Mouse (Mus musculus): ENCODE measurements at regions not wholly inside any gene's neighbourhood (a gene's known extent, or its start where the extent isn't known, plus 50 kb on each side); places are given as distances from the start of the nearest gene placed in this dataset.

DNA sequence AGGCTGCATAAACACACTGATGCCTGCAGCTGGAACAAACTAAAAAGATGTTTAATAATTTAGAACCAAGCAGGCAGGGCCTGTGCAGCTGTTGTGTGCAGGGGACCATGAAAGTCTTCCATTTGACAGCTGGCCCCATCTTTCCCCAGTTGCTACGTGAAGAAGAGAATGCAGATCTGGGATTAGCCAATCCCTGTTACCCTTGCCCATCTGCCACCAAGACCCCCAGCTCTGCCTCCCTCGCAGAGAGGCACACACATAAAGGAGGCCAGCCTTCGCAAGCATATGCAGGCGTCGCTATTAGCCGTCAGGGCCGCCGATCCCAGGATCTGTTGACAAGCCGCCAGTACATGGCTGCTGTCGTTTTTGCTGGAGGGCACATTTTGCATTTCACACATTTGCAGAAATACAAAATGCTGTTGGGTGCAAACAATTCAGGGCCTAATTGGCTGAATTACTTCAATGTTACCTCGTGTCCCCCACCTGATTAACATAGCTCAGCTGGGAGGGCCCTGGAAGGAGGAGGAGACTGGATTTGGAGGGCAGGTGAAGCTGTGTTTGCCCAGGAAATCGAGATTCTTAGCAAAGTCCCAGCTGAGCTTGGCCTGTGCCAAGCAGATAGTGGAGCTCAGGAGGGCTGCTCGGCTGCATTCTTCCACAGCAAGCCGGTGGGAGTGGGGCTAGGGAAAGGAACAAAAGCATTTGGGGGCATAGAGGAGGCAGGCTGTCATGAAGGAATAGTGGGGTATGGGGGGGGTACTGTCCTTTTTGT is 367.6 kb upstream of the Mki67 start:
- DNase-seq (ENCODE audit: low read depth, low spot score), result no peak

DNA sequence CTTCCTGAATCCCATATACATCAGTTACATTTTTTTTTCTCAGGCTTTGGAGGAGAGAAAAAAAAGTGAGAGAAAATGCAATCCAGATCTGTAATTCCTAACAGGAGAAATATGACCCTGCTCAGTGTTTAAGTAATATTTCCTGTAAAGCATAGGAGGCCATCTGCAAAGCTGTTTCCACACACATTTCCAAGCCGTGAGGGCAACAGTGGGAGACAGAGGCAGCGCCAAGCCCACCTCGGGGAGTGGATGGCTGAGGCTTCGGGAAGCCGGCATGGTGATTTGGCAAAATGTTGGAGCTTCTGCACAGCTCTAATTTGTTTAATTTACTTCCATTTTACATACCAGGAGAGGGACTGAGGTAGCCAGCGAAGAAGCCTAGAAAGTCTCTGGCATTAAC is 372.6 kb upstream of the Mki67 start:
- no peak for DNase-seq (ENCODE audit: low read depth, low spot score)

DNA sequence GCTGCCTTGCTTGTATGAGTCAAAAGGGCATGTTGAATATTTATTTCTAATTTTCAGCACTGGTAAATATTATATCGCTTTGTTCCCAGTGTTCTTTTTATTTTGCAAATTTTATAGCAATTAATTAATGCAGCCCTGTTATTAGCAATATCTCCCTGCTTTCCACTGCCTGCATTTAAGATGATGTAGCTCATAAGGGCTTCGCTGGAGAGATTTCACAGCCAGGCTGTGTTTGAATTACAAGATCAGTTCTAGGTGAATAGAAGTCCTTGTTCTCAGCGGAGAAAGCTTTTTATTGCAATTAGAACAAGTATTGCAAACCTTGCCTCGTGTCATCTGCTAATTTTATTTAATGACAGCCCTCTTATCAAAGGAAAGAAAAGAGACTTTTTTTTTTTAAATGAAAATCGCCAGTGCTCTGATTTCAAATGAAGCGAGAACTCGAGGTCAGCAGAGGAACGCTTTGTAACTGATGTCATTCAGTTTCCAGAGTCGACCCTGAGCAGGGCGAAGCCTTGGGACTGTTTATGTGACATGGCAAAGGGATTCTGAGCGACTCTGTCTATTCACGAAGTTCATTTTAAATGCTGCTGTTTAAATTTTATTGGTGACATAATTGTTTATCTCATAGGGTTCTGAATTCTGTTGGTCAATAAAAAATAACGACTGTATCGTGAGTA is 378.7 kb upstream of the Mki67 start:
- no peak for DNase-seq (ENCODE audit: low read depth, low spot score)

DNA sequence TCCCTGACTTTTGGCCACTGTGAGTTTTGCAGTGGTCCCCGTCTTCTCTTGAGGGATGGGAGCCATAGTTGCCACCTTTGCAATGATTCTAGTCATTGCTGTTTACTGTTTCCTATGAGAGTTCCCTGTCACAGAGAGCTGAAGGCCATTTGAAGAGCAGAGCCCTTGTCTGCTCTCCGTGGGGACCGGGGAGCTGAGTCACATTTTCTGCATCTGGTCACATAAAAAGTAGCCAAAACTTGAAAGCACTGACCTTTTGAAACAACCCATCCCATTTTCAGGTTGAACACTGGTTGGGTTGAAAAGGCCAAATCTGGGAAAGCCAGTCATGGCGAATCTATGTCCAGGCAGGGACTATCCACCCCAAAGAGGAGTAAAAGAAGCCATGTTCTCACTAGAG is 387.9 kb upstream of the Mki67 start:
- DNase-seq (ENCODE audit: low read depth, low spot score), result no peak

DNA sequence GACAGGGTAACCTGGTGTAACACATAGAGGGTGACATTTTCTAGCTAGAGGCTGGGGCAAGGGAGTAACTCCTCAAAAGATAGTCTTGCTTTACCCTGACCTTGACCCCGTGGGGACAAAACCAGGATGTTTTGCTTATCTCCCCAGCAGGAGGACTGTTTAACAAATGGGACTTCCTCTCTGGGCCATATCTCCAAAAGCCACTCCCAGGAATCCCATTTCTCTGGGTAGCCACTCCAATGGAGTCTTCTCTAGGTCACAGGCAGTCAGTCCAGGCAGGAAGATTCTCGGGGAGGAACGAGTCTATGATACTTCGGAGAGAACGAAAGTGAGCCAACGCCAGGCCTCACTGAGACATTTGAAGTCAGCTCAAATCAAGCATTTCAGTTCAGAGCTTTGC is 396.0 kb upstream of the Mki67 start:
- DNase-seq (ENCODE audit: low read depth, low spot score), result peak; percentile 48

DNA sequence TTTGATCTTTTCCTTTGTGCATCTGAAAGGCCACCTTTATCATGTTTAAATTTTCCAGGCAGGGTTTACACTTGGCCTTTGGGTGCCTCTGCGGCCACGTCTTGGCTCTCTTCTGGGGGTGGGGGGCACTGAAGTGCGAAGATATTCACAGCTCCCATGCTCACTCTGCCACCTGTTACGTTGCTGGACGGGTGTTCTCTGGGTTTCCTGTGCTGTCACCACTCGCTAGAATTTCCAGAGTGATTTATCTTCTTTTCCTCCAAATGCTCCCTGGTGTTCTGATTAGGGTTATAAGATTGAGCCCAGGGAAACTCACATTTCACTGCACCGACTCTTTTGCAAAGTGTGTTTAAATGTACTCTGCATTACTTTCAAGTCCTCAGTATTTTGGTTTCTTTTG is 404.8 kb upstream of the Mki67 start:
- DNase-seq (ENCODE audit: low read depth, low spot score), result peak; percentile 7

DNA sequence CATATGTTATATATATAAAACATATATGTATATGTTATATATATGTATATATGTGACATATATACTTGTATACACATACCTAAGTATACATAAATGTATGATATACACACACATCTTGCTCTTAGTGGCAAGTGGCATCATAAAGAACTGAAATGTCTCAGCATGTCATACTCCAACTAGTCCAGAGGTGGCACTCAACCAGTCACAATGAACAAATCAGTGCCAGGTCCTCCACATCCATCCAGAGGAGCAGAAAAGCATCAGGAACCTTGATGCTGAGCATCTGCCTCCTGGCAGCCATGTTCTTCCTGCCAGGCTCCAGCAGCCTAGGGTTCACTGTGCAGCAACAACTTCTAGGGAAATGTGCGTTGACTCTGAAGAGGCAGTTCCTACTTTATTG is 405.2 kb upstream of the Mki67 start:
- peak; percentile 29 for DNase-seq (ENCODE audit: low read depth, low spot score)

DNA sequence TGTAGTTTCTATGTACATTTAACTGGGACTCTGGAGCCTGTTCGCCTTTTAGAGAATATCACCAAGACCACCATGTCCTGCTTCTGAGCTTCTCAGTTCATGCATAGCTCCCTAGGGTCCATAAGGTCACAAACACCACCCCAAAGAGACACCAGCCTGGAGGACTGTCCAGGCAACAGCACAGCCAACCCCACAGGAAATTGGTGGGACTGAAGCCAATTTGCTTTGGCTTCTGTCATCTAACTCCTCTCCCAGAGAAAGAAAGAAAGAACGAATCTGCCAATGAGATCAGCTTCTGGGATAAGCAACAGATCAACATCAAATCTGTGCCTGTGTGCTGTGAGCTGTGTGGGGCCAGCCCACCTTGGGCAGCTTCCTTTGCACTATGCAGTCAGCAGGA is 408.6 kb upstream of the Mki67 start:
- DNase-seq (ENCODE audit: low read depth, low spot score), result no peak

DNA sequence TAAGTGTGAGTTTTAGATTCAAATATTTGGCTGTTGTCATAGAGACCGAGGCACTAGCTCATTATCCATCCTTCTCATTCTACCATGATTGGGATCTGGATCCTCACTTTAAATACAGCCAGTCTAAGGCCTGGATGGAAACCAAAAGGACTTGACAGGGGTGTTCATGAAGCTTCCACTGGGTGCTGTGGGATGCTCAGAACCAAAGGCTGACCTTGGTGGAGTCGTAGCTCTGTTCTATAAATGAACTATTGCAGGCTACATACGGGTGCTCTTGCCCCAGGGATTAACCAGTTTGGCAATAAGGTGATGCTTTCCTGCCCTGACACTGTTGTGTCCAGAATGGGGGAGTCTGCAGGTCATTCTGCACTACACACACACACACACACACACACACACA is 410.2 kb upstream of the Mki67 start:
- DNase-seq (ENCODE audit: low read depth, low spot score), result no peak

DNA sequence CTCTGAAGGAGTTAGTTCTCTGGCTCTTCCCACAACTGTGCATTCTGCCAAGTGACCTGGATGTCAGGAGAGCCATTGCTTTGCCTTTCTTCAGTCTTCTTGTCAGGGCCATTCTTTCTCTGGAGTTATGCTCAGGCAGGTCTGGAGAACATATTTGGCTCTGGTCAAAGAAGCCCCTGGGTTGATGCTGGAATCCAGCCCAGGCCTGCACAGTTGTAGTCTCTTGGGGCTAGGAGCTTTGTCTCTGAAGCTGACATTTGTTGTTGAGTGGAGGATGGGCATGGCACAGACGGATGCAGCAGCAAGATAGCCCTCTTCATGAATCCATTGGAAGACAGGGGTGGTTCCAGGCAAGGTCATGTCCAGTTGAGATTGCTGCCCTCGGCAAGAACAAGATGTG is 411.4 kb upstream of the Mki67 start:
- no peak for DNase-seq (ENCODE audit: low read depth, low spot score)

DNA sequence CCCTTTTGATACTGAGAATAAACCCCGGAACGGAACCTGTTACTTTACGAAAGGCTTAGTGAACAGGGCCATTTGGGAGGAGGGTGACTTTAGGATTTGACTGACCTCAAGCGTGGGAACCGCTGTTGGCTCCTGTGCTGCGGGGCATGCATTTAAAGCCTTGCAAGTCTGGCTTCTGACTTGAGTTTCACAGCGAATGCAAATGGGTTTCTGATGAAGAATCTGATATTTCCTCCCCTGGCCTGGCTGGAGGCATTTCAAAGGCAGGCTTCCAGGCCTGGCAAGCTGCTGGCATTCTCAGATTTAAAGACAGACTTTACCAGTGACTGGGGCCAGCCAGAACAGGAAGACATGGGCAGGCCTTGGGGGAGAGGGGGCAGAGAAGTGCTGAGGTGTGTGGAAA is 413.6 kb upstream of the Mki67 start:
- DNase-seq (ENCODE audit: low read depth, low spot score), result no peak

DNA sequence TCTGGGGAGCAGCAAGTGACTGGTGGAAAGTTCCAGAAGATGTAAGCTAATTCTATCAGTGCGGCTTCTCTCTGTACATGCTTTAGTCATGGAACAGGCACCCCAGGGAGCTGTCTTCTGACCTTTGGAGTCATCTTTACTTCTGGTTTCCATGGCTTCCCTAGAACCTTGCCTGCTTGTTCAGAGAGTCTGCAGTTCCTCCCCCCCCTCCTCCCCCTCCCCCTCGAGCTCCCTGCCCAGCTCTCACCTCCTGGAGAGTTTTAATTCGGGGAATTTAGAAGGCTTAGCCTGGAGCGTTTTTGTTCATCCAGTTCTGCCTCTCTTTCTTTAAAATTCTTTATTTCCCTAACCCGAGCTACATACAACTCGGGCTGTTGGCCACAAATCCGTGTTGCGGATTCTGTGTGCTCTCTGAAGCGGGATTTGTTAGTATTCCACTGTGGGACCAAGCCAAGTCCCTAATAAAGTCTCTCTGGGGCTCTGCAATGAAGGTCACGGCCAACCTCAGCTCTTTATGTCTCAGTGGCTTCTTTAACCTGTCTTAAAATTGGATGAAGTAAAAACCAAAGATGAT is 414.6 kb upstream of the Mki67 start:
- DNase-seq (ENCODE audit: low read depth, low spot score), result peak; percentile 13

DNA sequence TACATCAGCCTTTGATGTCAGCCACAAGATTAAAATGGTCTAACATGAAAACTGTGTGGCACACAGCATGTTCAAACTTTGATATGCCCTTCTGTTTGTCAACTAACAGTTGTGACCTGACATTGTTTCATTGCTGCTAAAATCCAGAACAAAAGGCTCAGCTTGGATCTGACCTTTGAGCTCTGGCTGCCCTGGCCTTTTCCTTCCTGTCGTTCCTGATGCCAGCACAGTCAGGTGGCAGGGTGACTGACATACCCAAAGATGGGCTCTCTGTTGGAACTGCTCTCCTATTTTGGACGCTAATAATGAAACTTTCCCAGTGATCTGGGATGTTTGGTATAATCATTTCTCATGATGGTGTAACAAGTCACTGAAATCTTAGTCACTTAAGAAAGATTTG is 416.8 kb upstream of the Mki67 start:
- no peak for DNase-seq (ENCODE audit: low read depth, low spot score)

DNA sequence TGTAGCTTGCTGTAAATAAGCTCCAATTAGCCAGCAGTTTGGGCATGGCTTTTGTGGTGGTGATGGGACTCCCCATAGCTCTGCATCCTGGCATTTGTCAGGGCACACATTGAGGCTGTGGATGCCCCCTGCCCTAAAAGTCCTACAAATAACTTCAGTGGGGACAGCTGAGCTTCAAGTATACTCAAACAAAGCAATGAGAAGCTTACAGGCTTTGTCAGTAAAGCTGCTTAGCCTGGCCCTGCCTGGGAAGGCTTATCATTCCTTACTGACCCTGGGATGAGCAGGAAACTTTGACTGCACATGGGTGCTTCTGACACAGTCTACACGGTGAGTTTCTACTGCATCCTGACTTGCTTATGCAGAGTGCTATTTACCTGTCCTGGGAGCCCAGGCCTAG is 420.5 kb upstream of the Mki67 start:
- no peak for DNase-seq (ENCODE audit: low read depth, low spot score)

DNA sequence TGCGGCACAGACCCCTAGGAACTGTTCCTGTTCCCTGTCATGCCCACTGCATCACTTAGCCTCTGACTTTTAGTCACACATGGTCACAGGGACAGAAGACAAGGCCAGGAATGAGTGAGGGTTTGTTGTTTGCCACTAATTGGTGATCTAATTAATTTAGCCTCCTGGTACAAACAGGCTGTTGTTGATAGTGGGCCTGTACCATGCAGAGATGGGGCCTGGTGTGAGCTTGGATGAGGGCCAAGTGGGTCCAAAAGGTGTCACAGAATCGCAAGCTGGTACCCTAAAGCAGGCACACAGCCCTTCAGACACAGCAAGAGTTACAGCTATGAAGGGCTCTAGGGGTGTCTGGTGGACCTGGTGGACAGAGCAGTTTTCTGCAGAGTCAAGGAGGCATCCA is 421.2 kb upstream of the Mki67 start:
- DNase-seq (ENCODE audit: low read depth, low spot score), result no peak

DNA sequence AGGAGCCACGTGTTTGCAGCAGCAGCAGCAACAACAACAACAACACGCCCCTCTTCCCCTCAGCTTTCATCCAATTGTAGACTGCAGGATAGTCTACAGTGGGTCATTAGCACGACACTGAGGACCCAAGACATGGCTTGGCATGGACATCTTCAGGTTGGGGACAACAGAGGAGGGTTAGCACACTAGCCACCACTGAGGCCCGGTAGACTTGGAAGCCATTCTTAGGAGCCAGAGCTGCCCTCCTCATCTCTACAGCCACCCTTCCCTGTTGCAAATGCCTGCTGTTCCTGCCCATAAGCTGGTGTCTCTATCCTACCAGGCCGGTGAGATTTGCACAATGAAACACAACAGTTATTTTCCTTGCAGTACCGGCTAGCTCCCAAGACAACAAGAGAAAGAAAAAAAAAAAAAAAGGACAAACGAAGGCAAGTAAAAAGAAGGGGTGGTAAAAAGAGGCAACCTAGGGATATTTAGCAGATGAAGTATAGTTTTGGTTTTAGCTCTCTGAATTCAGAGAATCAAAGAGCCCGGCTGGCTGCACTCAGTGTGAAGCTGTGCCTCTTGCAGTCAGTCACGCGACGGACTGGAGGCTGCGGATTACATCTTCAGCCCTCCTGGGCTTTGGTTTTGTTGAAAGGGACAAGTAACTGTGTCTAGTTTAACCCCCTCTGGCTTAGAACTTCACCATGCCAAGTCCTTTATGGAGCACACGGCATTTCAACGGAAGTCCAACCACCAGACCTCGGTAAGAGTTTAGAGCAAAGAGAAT is 421.9 kb upstream of the Mki67 start:
- DNase-seq (ENCODE audit: low read depth, low spot score), result no peak

DNA sequence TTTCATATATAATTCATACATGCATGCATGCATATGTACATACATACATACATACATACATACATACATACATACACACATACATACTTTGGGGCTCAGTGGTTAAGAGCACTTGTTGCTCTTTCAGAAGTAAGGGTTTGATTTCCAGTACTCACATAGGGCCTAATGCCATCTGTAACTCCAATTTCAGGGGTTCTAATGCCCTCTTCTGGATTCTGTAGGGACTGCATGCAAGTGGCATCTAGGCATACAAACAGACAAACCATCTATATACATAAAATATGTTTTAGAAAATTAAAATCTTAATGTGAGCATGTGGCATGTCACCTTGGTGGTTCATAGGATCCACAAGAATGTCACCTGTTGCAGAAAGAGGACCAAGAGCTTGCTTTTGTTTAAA is 426.7 kb upstream of the Mki67 start:
- peak; percentile 53 for DNase-seq (ENCODE audit: low read depth, low spot score)

DNA sequence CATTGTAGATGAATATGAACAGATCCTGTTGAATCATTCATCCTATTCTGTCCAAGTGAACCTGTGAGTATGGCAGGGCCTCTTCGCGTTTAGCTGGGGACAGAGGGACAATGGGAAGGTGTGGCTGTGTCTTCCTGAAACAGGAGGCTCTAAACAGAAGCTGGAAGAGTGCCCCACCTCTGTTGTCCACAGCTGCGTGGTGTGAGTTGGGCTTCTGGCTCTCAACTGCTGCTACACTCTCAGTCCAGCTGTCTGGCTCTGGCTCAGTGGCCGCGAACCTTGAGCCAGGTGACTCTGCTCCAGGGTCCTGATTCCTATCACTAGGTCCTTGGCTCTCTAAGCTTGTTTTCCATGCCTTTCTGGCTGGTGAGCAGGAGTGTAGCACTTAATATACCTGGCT is 434.0 kb upstream of the Mki67 start:
- DNase-seq (ENCODE audit: low read depth, low spot score), result no peak

DNA sequence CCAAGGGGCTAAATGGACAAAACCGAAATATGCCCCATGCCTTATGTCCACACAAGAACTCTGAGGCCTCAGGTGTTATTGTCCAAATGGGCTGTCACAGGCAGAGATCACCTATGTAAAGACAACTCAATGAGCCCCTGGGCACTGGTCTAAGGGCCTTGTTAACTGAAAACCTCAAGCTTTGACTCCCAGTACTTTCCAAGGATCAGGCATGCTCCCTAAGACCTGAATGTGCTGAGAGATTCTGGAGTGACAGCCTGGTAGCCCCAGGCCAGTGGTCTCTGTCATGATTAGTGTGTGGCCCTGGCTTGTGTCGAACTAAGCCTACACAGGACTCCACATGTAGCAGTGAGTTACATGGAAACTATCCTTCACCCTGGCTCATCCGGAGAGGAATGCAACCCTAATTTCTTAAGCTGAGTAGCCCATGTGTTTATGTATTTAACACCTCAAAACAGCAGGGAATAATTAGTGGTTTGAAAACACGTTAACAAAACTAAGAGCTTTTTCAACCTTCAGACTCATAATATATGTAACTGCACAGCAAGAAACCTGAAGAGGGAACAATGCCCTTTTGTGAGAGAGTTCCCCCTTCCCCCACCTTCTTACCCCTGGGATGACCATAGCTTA is 435.3 kb upstream of the Mki67 start:
- no peak for DNase-seq (ENCODE audit: low read depth, low spot score)

DNA sequence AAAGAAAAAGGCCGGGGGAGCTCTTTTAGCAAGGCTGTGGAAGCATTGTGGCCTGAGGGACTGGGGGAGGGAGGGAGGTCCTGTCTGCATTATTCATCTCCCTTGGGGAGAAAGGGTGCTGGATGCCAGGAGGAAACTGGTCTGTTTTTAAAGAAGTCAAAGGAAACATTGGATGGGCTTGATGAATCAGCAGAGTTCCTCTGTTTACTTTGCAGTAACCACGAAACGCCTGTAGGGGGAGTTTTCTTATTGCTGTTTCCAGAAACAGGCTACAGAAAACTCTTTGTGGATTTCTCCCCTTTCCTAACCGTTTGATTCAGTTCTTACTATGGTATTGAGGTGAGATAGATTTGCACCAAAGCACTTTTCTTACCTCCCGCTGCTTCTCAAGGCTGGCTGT is 436.3 kb upstream of the Mki67 start:
- DNase-seq (ENCODE audit: low read depth, low spot score), result peak; percentile 69

DNA sequence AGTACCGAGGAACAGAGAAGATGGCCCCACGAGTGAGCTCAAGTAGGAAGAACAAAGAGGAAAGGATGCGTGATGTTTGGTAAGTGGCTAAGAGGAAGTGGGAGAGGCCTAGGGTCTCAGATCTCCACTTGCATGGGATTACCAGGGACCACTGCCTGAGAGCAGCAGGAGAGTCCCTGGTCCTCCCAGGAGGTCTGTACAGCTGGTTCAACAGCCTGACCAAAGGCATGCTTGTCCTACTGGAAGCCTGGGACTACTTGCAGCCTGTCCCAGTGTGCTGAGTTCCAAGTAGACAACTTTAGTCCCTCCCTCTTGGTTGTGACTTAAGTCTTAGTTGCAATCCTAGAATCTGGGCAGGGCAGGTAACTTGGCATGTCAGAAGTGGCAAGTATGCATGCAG is 437.5 kb upstream of the Mki67 start:
- no peak for DNase-seq (ENCODE audit: low read depth, low spot score)

DNA sequence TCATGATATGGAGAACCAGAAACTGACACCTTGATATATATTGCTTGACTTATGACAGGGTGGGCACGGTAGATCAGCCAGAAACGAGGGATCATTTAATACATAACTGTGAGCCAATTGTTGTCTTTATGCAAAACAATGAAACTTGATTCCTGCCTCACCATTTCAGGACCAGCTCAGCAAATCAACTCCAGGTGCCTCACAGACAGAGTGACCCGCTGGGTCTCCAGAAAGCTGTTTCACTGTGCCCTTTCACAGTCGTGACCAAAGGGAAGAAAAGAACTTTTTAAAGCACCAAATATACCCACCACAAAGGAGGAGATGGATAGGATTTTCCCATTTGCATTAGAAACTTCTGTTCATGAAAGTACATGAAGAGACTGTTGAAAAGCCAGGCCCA is 443.0 kb upstream of the Mki67 start:
- DNase-seq (ENCODE audit: low read depth, low spot score), result no peak

Measured in ZHBTc4 (cell line).